Mouse (Mus musculus): ENCODE data around the gene Nxpe2.

The Nxpe2 gene

DNA sequence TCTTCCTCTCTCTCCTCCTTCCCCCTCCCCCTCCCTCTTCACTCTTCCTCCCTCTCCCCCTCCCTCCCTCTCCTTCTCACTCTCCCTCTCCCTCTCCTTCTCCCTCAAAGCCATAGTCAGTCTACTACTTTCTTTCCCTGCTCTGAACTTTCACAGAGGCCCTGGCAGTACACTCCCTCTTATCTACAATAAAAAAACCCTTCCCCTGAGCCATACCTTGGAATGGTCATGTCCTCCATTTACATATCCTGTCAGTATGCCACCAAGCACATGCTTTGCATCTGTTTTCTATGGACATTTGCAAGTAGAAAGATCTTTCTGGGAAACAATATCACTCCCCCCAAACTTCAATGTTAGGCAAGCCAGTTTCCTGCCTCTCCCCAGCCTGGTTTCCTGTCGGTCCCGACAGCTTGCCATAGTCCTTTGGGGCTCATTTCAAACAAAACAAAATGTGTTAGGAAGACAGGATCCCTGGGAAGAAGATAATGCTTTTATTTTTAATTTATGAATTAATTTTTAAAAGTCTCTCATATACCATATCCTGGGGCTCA lies at the start of gene Nxpe2:
Gene Nxpe2 (minus strand): TSS at position 307 of the 551 bp plus-strand sequence.
- DNase-seq (ENCODE audit: low spot score) = peak; percentile 11

DNA sequence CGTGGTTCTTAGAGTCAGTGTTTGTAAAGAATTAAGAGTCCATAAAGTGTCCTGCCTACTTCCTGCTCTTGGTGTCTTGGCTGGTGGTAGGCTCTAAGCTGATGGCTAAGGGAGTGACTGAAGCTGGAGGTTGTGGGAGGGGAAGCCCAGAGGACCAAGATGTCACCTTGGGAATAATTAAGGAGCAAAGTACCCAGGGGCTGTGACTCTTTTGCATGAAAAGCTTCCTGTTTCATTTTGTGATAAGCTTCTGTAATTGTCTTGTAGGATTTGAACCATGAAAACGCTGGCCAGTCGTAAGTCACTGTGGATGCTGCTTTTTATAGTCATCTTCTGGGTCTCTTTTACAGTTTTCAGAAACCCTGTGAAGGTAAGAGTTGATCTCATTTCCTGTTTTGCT lies 36.7 kb upstream of the Nxpe2 start:
- no peak for DNase-seq (ENCODE audit: low spot score)

DNA sequence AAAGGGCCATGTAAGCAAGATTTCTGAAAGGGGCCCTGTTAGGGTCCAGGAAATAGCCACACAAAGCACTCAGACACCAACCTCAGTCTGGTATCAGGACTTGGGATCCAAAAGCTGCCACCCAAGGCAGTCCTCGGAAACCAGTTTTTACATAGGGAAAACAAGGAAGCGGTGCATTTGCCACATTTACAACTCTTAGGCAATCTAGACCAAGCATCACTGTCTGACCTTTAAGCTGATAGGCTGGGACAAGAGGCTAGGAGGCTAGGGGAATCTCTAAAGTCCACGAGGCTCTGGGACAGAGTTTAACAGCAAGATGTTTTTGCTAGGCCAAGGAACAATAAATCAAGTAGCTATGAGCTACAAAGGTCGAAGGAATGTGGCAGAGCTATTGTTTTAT lies 35.2 kb upstream of the Nxpe2 start:
- no peak for DNase-seq (ENCODE audit: low spot score)

DNA sequence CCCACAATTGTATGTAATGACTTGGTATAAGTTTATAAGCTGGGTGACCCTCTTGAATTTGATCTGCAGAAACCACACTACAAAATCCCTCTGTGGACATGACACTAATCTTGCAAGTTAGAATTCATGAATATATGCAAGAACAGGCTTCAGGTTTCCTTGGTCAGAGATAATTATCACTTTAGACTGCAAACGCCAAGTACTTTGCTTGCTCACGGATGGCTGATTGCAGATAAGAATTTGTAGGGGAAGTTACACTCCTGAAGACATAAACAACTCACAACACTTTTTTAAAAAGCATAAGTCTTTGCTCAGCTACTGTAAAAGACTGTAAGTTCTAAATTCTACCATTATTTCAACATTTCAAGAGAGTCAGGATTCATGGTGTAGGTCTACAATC lies 21.1 kb upstream of the Nxpe2 start:
- no peak for DNase-seq (ENCODE audit: low spot score)

DNA sequence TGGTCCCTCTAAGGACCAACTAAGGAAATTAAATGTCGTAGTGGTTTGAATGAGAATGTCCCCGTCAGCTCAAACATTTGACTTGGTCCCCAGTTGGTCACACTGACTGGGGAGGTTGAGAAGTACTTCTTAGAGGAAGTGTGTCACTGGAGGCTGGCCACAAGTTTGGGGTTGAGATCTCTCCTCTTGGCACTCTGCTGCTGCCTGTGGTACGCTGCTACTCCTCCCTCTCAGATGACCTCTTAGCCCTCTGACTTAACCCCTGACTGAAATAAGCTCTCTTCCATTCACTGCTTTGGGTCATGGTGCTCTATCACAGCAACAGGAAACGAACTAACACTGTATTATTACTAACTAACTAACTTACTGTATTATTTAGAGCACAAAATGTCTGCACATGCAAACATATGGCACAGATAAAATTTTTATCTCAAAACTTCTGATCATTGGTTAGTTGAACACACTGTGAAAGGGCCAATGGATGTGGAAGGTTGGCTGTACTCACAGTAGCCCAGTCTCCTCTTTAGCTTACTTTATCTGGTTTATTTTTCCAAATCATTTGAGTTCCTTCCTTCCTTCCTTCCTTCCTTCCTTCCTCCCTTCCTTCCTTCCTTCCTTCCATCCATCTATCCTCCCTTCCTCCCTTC lies 20.1 kb upstream of the Nxpe2 start:
- DNase-seq (ENCODE audit: low spot score) = no peak

DNA sequence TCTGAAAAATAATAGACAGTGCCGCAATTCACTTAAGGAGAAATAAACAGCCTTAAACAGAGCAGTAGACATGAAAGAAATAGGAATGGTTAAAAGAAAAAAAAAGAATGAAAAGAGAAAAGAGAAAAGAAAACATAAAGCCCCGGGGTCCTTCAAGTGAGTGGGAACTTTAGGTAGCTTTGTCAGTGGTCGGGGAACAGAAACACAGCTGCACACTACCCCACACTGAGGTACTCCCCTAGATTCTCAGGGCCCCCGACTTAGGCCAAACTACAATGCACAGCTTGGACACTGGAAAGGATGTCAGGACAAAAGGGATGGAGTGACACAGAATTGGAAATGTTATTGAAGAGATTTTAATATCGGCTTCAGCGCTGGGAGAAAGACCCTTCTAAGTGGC lies 9.5 kb upstream of the Nxpe2 start:
- DNase-seq (ENCODE audit: low spot score) = no peak

DNA sequence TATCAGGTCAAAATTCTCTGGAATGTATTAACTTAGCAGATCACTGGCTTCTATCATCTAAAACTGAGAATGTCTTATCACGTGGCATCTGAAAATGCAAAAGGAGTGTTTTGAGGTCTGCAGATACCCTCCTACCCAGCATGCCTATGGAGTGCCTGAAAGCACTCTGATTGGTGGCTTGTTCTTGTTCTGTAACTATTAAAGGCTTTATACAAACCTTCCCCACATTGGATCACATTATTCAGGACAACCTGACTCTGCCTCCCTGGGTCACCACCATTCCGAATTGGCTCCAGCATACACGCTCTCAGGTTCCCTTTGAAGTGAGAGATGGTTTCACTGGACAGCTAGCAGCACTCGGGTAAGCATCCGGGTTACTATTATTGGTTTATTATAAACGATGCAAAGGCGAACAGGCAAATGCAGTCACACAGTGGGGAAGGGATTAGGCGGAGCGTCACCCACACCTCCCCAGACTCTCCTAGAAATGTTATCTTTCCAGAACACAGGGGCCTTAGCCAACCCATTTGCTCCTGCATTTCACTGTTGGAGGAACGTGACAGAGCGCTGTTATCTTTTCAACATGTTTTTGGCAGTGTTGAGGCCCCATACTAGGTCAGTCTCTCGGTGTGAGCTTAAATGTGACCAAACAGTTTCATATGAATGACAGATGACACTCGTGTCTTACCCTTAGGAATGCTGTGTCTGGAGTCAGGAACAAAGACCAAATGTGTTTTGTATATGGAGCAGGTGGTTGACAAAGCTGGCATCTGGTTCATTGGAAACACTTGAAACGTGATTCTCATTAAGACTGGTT lies 8.8 kb upstream of the Nxpe2 start:
- DNase-seq (ENCODE audit: low spot score) = no peak

DNA sequence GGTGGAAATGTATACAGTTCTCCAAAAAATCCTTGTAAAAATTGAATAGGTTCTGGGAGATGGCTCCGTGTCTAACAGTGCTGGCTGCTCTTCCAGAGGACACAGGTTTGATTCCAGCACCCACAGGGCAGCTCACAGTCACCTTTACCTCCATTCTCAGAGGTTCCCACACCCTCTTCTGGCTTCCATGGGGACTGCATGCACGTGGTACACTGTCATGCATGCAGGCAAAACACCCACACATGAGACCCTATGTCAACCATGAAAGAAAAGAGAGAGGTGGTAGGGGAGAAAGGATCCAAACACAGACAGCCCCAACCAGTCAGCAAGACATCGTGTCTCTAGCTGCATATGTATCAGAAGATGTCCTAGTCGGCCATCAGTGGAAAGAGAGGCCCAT lies 7.6 kb upstream of the Nxpe2 start:
- no peak for DNase-seq (ENCODE audit: low spot score)

DNA sequence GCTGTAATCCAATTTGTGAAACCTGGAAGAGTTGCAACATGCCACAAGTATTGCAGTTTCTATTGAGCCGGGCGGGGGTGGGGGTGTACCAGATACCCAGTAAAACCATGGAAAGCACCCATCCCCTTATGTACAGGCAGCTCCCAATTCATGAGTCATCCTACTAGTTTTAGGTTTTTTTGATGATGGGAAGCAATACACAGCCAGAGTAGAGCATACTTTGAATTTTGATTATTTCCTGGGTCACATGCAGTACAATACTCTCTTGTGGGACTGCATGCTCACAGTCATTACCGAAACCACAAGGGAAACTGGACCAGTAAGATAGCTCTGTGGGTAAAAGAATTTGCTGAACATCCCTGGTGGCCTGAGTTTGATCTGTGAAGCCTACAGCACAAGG lies 3.8 kb upstream of the Nxpe2 start:
- DNase-seq (ENCODE audit: low spot score) = no peak

DNA sequence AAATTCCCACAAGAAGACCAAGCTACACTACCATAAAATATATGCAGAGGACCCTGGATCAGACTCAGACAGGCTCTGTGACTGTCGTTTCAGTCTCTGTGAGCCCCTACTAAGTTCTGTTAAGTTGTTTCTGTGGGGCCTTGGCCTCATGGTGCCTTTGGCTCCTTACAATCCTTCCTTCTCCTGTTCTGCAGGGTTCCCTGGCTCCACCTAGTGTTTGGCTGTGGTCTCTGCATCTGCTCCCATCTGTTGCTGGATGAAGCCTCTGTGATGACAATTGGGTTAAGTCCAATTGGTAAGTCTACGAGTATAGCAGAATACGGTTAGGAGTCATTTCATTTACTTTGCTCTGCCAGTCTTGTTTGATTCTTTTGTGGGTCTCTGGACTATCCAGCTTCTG lies 1.5 kb upstream of the Nxpe2 start:
- peak; percentile 83 for DNase-seq (ENCODE audit: low spot score)

DNA sequence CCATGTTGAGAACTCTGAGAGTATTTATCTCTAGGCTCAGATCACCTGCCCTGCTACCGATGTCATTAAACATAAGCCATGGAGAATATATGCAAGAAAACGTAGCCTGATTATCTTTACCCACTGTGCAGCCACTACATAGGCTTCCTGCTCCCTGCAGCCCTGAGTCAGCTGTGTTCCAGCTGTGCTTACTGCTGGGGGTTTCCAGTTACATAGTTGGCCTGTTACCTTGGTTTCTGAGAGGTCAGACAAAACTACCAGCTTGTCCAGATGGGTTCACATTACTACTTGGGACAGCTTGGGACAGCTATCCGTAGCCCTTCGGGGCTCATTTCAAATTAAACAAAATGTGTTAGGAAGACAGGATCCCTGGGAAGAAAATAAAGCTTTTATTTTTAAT lies 868 bp upstream of the Nxpe2 start:
- no peak for DNase-seq (ENCODE audit: low spot score)

DNA sequence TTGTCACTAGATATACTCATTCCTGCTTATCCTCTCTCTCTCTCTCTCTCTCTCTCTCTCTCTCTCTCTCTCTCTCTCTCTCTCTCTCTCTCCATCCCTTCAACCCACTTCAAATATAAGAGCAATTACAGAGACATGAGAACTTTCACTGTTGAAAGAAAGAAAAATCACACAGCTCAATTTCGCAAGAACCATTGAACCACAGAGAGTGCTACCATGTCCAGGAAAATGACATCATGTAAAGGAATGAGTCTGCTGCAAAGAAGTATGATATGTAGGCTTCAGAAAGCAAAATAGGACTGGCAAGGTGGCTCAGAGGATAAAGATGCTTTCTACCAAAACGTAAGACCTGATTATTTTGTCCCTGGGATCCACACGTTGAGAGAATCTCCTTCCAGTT lies 7.4 kb downstream of the Nxpe2 start:
- no peak for DNase-seq (ENCODE audit: low spot score)

DNA sequence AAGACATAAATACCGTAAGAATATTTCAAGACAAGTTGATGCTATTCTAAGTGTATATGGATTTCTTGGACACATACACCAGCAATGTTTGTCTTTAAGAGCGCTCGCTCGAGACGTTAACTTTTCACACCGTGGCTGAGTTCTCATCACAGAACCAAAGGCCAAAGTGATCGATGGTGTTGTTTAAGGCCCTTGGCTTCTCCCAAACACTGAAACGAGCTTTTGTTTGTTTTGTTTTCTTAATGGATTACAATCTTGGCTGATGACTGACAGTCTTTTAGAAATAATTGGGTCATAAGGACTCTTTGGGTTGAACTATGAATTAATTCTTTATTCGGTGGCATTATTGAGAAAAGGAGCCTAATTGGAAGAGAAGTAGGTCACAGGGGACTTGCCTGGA lies 7.8 kb downstream of the Nxpe2 start:
- no peak for DNase-seq (ENCODE audit: low spot score)

DNA sequence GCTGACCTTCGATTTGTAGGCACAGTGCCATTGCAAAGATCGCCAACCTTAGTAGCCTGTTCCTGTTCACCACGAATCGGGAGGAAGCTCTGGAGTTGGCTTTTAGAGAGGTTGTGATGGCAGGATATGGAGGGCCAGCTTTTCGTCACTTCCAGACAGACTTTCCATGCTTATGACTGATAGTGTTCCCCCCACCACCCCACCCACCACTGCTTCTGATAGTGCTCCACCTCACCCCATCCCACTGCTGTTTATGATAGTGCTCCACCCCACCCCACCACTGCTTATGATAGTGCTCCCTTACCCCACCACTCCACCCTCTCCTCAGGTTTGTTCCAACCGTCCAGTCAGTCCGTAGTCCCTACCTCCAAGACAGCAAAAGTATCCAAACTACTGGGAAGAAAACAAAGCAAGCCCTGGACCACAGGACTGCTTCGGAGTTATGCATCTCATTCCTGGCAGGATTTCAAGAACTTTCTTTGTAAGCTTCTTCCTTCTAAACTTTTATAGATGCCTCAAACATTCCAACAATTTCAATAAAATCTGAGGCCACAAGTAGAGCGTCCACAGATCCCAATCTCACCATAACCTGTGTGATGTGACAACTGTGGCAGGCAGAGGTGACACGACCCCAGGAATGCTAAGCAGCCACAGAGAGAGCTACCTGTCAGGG lies 12.4 kb downstream of the Nxpe2 start:
- DNase-seq (ENCODE audit: low spot score) = no peak

DNA sequence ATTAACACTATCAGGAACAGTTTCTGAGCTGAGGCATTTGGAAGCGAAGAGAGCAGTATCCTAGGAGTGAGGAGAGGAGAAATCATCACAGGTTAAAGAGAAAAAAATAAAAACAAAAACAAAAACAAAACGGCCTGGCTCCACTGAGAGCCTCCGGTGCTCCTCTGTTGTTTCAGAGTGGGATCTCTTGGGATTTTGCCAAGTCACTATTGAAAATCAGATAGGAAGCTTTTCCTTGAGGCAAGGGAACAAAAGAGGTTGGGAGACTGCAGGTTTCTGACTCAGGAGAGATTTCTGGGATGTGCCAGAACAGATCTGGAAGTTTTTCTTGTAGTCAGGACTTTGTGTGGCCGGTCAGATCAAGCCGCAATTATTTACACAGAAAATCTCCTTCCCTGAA lies 13.7 kb downstream of the Nxpe2 start:
- DNase-seq (ENCODE audit: low spot score) = no peak

DNA sequence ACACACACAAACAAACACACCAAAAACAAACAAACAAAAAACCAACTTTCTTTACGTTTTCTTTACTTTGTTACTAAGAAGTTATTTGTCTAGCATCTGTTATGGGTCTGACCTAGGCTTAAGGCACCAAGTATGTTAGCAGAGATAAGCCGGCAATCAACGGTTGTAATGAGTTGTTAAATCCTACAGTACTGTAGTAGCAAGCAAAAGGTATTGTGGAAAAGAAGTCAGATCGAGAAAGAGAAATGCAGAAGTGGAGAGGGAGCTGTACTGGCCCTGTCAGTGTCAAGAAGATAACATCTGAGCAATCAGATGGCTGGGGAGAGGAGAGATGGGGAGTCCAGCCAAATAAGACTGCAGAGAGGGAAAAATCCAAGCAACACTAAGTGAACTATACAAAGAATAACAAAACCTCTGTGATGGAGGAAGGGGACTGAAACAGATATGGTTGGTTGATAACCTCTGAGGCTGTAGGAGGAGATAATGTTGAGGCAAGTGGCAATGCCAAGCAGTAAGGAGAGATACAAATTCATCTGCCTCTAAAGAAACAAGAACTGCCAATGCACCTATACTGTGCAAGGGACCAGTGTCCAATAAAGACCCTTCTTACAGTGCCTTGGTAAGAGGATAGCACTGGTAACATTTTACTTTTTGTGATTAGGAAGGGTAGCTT lies 14.3 kb downstream of the Nxpe2 start:
- DNase-seq (ENCODE audit: low spot score) = no peak

DNA sequence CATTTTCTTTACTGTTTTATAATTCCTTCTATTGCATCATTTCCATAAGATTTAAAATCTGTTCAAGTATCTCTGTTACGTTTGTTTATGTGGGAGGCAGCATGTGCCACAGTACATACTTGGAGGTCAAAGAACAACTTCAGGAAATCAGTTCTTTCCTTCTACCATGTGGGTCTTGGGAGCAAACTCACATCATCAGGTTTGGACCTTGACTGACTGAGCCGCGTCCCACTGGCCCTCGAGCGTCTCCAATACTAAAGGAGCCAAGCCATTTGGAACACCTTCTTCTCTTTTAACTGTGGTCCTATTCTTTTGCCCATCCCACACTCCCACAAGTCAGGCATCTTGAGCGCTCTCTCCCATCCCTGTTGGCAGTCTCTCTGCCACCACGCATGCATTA lies 23.7 kb downstream of the Nxpe2 start:
- DNase-seq (ENCODE audit: low spot score) = no peak

DNA sequence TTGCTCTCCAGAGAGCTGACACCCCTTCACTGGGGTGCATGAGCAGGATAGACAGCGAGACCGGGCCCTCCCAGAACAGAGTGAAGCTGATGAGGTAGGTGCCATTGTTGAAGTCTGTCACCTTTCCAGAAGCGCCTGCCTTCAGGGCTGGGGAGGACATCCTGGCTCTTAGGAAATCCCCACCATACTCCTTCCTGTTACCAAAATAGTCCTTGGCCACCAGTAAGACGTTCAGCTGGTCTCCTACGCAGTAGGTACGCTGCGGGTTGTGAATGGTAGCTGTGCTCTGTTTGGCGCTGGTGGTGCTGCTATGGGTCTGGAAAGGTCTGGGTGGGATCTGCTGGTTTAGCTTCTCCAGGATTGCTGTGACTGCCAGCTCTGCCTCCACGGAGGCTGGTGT lies 26.9 kb downstream of the Nxpe2 start:
- no peak for DNase-seq (ENCODE audit: low spot score)

DNA sequence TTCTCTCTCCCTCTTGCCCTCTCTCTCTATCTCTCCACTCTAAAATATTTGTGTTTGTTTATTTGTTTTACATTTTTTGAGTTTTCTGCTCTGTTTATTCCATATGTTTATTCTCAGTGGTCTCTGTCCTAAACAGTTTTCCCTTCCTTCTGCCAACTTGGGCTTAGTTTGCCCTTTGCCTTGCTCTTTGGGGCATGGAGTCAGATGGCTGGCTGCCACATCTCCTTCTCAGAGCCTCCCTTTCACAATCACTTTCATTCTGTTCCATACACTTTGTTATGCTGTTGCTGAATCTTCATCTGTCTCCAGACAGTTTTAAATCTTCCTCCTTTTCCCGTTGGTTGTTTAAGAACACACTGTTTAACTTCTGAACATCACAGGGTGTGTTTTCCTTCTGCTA lies 37.4 kb downstream of the Nxpe2 start:
- no peak for DNase-seq (ENCODE audit: low spot score)

DNA sequence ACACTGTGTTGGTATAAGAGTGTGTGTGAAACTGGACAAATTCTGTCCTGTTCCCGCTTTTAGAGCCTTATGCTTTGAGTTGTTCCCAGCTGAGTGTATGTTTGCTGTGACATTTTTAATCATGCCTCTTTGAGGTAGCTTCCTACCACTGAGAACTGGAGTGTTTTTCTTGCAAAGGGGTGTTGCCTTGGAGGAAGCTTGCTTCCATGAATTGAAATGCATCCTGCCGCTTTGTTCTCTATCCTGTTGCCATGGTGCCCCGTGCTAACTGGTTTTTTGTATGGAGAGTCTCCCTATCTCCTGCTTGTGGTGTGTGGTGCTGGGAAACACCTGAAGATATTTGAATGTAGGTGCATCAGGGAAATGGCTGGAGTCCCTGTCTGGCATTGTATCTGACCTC lies 39.1 kb downstream of the Nxpe2 start:
- peak; percentile 53 for DNase-seq (ENCODE audit: low spot score)

DNA sequence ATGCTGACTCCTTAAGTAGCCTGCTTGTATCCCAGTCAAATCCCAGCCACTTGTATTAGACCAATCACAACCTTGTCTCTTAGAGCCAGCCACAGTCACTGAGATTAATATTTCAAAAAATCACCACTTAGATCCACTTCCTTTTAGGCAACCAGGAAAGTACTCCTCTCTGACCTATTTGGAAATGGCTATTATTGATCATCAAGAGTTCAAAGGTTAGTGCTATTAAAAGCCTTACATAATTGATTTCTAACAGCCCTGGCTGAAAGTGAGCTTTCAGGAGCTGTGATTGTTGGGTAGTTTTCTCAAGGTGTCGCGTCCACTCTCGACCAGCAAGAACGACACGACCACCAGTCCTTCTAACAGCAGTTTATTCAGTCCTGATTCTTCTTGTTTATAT lies 42.0 kb downstream of the Nxpe2 start:
- no peak for DNase-seq (ENCODE audit: low spot score)

DNA sequence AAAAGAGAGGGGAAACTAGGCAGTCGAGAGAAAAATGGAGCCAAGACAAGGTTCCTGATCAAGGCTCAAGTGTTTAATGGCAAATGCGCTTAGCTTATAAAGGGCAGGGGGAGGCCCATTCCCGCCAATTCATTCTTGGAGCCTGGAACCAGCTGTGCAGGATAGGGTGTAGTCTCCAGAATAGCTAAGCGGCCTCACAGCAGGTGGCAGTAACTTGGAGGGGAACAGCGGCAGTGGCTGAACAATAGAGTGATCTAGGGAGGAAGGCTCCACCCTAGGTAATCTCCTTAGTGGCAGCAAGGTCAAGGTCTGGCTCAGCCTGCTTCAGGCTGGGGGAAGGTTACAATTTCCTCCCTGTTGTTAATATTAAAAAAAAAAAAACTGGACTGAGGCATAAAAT lies 49.7 kb downstream of the Nxpe2 start:
- peak; percentile 29 for DNase-seq (ENCODE audit: low spot score)

DNA sequence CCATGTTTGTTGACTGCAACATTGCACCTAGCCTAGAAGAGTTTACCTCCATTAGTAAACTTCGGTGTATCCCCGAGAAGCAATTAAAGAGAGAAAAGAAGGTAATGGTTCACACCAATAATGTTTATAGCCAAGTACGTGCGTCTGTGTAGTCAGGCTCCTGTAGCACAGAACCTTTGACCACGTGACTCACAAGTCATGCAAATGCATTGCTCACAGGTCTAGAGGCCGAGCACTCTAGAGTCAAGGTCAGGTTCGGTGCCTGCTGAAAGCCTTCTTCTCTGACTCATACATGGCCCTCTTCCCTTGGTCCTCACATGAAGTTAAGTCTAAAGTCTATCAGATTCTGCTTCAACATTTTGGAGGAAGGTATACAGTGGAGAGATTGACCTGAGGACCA lies 54.3 kb downstream of the Nxpe2 start:
- DNase-seq (ENCODE audit: low spot score) = no peak
